Mouse (Mus musculus) hindbrain, embryonic 11.5 days (tissue): Measurements from ENCODE around the gene Fam228a. TPM values are rescaled to one million over a fixed set of nuclear protein-coding genes. Genes with fewer than 3 reads are reported as not detected.
A peak's percentile ranks its signal among the peaks of the same experiment; 100 is the strongest.

Source experiments
- ATAC-seq: fragments of 200-750 bp; cut with Nextera tagmentation; 2 replicates; pipeline ENCODE4 v1.8.0; 2017; ENCODE audit warnings: mild to moderate bottlenecking, moderate TSS enrichment, moderate library complexity; ENCODE audit not compliant: low FRiP score
- DNase-seq: peaks from one replicate; pipeline ENCODE4 v3.0.0-alpha.2; 2015; ENCODE audit warnings: low spot score
- H3K27ac ChIP-seq: fragments of 300-500 bp; sonication (generic); 2 replicates; pipeline ENCODE4 v1.5.1; 2014; ENCODE audit warnings: mild to moderate bottlenecking, low read depth, low read length
- H3K27me3 ChIP-seq: fragments of 300-500 bp; sonication (generic); 2 replicates; pipeline ENCODE4 v1.6.1; 2014; ENCODE audit warnings: mild to moderate bottlenecking, low read length, moderate library complexity, mixed read lengths; ENCODE audit not compliant: control insufficient read depth, insufficient read depth
- H3K36me3 ChIP-seq: fragments of 300-500 bp; sonication (generic); 2 replicates; pipeline ENCODE4 v1.6.1; 2014; ENCODE audit warnings: mild to moderate bottlenecking, low read length, moderate library complexity, mixed read lengths; ENCODE audit not compliant: control insufficient read depth, insufficient read depth
- H3K4me1 ChIP-seq: fragments of 300-500 bp; sonication (generic); replicated peaks from 2 replicates; pipeline ENCODE4 v1.6.1; 2014; ENCODE audit warnings: low read length, mixed read lengths; ENCODE audit not compliant: control insufficient read depth, insufficient read depth
- H3K4me2 ChIP-seq: fragments of 300-500 bp; sonication (generic); replicated peaks from 2 replicates; pipeline ENCODE4 v1.6.1; 2014; ENCODE audit warnings: mild to moderate bottlenecking, low read depth, low read length
- H3K4me3 ChIP-seq: fragments of 300-500 bp; sonication (generic); 2 replicates; pipeline ENCODE4 v1.5.1; 2014; ENCODE audit warnings: low read depth, low read length
- H3K9ac ChIP-seq: fragments of 300-500 bp; sonication (generic); 2 replicates; pipeline ENCODE4 v1.6.1; 2014; ENCODE audit warnings: low read depth, low read length
- H3K9me3 ChIP-seq: fragments of 300-500 bp; sonication (generic); 2 replicates; pipeline ENCODE4 v1.6.1; 2016; ENCODE audit warnings: low read length; ENCODE audit not compliant: control insufficient read depth
- WGBS: fragments of 180-500 bp; shearing (Covaris S2); extraction: QIAGEN DNeasy Blood & Tissue Kit; methylation state at CpG from one replicate; pipeline ENCODE4 v1.1.7; 2014; 5-methylcytosine and 5-hydroxymethylcytosine counted together
- polyA plus RNA-seq: library from polyadenylated mRNA; unstranded; fragments of >200 nt; fragmentation: Nextera tagmentation; extraction: Ambion mirVana; gene quantifications from 2 replicates; pipeline ENCODE4 v1.2.1, GENCODE M21; 2014

Fam228a gene
- polyA plus RNA-seq, 1 experiment from 2014 or later: 1.4 TPM

DNA sequence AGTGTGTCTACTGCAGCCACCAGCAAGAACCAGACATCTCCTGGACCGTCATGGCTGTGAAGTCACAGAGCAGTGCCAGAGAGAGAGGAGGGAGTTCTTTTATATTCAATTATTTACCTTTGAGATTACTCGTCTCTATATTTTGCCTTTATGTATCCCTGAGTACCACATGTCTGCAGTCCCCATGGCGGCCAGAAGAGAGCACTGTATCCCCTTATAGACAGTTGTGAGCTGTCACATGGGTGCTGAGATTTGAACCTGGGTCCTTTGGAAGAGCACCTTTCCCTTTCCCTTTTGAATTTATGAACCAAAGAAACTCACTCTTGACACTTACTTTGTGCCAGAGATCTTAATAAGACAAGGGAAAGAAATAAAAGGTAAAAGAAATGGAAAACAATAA, 9.1 kb downstream of the Fam228a start:
- Histone ChIP-seq H3K9ac (no peak overlapping the region), H3K4me2 (no peak overlapping the region), H3K27ac (no peak overlapping the region), H3K27me3 (no peaks in the 10 kb centered on the region), H3K36me3 (no peaks in the 10 kb centered on the region), H3K4me1 (no peaks in the 10 kb centered on the region), H3K4me3 (no peak overlapping the region), H3K9me3 (no peaks in the 10 kb centered on the region)
- 94% methylated on average over 3 of the region's 3 CpGs for WGBS
- DNase-seq (no peak), ATAC-seq (no peak)

DNA sequence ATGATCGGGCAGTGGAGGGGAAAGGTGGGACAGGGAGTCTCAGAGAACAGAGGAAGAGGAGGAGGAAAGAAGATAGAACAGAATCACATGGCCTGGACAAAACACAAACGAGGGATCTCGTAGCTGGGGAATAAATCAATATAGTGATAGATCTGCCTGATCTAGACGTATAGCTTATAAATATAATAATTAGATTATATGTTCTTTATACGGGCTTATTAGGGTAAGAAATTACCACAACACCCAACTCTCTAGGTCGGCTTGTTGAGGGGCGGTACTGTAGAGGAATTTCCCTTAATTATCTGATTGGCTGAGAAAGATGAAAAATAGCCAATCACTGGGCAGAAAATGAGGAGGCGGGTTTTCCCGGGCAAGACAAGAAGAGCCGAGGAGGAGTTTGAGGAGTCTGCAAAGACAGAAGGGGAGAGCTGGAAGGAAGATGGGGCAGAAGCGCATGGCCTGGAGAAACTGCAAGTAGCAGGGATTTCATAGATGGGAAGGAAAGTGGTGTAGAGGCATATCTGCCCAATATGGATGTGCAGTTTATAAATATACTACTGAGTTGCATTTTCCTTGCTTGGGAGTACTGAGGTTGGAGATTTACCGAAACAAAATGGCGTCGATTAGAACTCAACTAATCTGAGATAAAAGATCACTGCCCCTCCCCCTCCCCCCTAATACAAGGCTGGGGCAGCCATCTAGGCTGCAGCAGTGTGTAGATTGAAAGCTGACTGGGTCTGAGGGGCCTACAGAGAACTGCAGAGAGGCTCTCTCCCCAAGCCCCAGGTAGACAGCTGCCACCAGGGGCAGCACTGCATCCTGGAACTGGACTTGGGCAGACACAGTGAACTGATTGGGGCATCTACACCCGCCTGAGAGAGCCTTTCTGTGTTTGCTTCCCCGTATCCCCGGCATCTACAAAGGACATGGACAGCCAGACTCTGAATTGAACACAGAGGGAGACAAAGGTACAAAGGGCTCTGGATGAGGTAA, 18.2 kb downstream of the Fam228a start:
- DNase-seq (no peak), ATAC-seq (no peak)
- Histone ChIP-seq H3K4me3 (no peak overlapping the region), H3K9me3 (no peaks in the 10 kb centered on the region), H3K27ac (no peak overlapping the region), H3K4me2 (no peak overlapping the region), H3K36me3 (no peaks in the 10 kb centered on the region), H3K9ac (no peak overlapping the region), H3K27me3 (no peaks in the 10 kb centered on the region), H3K4me1 (no peaks in the 10 kb centered on the region)
- 79% methylated on average over 17 of the region's 17 CpGs for WGBS

DNA sequence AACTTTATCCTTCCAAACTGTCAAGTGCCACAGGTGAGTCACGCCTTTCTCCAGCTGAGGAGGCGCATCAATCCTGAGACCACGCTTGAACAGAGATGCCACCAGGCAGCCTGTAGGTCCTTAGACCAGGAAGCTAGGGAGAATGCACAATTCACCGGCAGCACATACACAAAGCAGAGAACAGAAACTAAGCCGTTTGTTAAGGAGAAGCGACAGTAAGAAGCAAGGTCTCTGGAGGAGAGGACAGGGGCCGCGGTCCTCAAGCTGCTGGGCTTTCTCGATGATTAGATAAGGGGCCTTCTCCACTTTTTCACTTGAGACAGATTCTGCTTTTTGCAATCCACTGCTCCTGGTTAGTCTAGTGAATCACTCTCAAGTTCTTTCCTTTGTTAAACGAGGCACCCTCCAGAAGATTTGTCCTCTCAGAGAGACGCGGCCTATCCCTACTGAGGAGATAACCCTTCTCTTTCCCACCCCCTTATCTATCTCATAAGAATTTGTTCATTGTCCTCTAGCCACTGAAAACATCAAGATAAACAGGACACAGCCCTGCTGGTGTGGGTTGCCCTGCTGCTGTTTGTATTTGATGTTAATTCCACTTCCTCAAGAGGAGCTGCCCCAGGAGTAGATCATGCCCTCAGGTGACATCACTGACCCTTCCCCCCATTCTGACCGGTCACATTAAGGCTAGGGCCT, 19.0 kb downstream of the Fam228a start:
- no peak for ATAC-seq
- no peak overlapping the region for H3K9ac ChIP-seq
- no peak overlapping the region for H3K4me2 ChIP-seq
- DNase-seq: no peak
- no peaks in the 10 kb centered on the region for H3K9me3 ChIP-seq
- no peaks in the 10 kb centered on the region for H3K27me3 ChIP-seq
- H3K36me3 ChIP-seq: no peaks in the 10 kb centered on the region
- no peak overlapping the region for H3K27ac ChIP-seq
- no peak overlapping the region for H3K4me3 ChIP-seq
- 87% methylated on average over 13 of the region's 13 CpGs for WGBS
- H3K4me1 ChIP-seq: no peaks in the 10 kb centered on the region

DNA sequence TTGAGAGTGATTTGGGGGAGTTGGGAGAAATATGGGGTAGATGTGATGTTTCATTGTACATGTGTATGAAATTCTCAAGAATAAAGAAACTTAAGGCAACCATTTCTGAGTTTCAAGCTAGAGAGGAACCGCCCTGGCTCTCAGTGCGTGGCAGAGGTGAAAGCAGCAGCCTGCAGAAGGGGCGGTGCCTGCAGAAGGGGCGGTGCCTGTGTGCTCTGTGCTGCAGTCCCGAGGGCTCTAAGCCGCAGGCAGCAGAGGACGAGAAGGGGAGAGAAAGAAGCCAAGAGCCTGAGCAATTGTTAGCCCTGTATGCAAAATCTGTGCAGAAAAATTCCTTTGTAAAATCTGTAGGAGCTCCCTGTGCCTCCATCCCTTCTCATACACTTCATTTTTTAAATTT, 20.8 kb downstream of the Fam228a start:
- Histone ChIP-seq H3K27ac (no peak overlapping the region), H3K9me3 (no peaks in the 10 kb centered on the region), H3K9ac (no peak overlapping the region), H3K4me1 (no peaks in the 10 kb centered on the region), H3K36me3 (no peaks in the 10 kb centered on the region), H3K27me3 (no peaks in the 10 kb centered on the region), H3K4me3 (no peak overlapping the region), H3K4me2 (no peak overlapping the region)
- ATAC-seq (peak; percentile 75; the same call in 1 of the 2 replicates), DNase-seq (peak; percentile 48)
- WGBS: 8% methylated on average over 7 of the region's 7 CpGs

DNA sequence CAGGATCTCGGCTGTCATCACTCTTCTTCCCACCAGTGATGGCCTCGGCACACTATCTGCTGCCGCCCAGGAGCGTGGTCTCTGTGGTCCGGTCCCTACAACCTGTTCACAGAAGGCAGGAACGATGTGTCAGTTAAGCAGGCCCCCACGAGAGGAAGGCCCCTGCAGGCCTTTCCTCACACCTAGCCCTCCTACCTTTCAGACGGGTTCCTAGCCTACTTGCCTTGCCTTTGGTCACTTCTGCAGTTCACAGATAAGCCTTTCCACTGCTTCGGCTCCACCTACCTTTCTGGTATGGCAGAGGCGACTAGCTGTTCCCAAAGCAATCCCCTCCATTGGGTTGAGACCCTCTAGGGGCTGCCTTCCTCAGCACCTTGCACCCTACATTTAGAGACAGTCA, 22.6 kb downstream of the Fam228a start:
- H3K9me3 ChIP-seq: no peaks in the 10 kb centered on the region
- no peaks in the 10 kb centered on the region for H3K4me1 ChIP-seq
- DNase-seq: no peak
- no peak overlapping the region for H3K4me2 ChIP-seq
- 80% methylated on average over 10 of the region's 10 CpGs for WGBS
- H3K9ac ChIP-seq: no peak overlapping the region
- H3K4me3 ChIP-seq: no peak overlapping the region
- H3K27me3 ChIP-seq: no peaks in the 10 kb centered on the region
- H3K27ac ChIP-seq: no peak overlapping the region
- no peak for ATAC-seq
- no peaks in the 10 kb centered on the region for H3K36me3 ChIP-seq

DNA sequence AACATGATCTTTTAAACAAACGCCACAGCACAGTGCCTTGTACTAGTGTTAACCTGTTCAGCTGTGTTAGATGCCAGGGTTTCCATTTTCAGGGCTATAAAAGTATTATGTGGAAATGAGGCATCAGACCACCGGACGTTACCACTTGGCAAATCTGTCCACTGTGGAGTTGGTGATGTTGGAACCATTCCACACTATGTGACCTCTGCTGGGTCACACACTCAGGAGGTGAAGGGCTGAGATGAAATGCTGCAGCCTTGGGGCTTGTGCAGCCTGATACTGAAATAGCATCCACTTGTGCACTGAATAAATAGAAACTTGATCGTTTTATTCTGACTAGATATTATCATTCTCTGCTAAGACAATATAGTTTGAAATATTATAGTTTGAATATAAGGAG, 24.9 kb downstream of the Fam228a start:
- 92% methylated on average over 4 of the region's 4 CpGs for WGBS
- Histone ChIP-seq H3K27me3 (no peaks in the 10 kb centered on the region), H3K4me3 (no peak overlapping the region), H3K36me3 (no peaks in the 10 kb centered on the region), H3K4me2 (no peak overlapping the region), H3K4me1 (no peaks in the 10 kb centered on the region), H3K9me3 (no peaks in the 10 kb centered on the region), H3K9ac (no peak overlapping the region), H3K27ac (no peak overlapping the region)
- DNase-seq (no peak), ATAC-seq (no peak)

DNA sequence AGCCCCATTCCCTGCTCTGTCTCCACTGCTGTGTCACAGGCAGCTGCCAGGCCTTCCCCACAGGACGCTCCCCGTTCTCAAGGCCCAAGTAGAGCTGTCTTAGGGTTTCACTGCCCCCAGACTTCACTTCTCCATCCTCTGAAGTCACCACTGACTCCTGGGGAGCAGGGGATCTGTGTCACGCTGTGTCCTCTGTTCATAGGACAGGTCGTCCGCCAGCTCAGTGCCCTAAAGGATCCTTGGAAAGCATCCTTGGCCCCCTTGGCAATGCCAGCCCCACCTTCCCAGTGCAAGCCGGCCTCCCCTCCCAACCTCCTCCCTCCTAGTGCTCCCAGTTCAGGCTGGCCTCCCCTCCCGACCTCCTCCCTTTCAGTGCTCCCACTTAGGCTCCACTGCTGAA, 28.3 kb downstream of the Fam228a start:
- Histone ChIP-seq H3K27me3 (no peaks in the 10 kb centered on the region), H3K4me1 (no peaks in the 10 kb centered on the region), H3K4me3 (no peak overlapping the region), H3K9me3 (no peaks in the 10 kb centered on the region), H3K36me3 (no peaks in the 10 kb centered on the region), H3K9ac (no peak overlapping the region), H3K4me2 (no peak overlapping the region), H3K27ac (no peak overlapping the region)
- DNase-seq: no peak
- no peak for ATAC-seq
- 84% methylated on average over 7 of the region's 7 CpGs for WGBS

DNA sequence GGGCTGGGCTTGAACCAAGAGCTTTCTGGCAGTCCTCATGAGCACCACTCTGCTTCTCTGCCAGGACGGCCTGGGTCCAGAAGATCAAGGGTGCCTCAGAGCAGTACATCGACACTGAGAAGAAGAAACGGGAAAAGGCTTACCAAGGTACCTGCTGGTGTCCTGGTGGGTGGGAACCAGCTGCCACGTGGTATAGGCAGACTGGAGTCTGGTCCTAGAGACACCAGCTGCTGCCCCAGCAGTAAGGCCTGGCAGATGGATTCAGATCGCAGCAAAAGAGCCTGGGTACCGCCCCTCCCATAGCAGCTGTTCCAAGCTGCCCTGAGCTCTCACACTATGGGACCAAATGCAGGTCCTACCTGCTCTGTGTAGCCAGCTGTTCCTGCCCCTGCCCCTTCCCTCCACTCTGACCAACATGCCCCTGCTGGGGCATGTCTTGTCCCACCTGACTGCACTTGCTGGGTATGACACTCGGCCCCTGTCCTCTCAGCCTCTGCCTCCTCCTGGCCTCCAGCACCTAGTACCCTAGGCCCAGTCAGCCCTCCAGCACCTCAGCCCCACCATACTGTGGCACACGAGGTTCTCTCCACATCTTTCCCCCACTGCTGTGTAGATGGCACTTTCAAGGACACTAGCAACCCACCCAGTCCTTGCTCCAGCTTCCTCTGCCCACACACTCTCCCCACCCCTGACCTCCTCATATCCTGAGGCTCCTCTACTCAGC, 29.2 kb downstream of the Fam228a start:
- no peak overlapping the region for H3K4me2 ChIP-seq
- 79% methylated on average over 8 of the region's 8 CpGs for WGBS

More for the DNA sequence above, 29.2 kb downstream of the Fam228a start:
- DNase-seq: peak; percentile 15
- Histone ChIP-seq H3K9me3 (no peaks in the 10 kb centered on the region), H3K4me1 (no peaks in the 10 kb centered on the region), H3K36me3 (no peaks in the 10 kb centered on the region), H3K4me3 (no peak overlapping the region), H3K27ac (no peak overlapping the region), H3K9ac (no peak overlapping the region), H3K27me3 (no peaks in the 10 kb centered on the region)
- peak; percentile 38; the same call in 1 of the 2 replicates for ATAC-seq
